Mouse (Mus musculus) myocyte (in vitro differentiated cells): ENCODE measurements around the gene Sult1a1. TPM values are rescaled to one million over a fixed set of nuclear protein-coding genes. Genes with fewer than 3 reads are reported as not detected.
"Not testable (repeated sequence)": the region's sequence is repeated elsewhere in the genome, so short reads cannot be mapped to it uniquely, and the experiment has no call there.

Experiments
- H3K27me3 ChIP-seq: one replicate; pipeline ENCODE4 v1.6.1; 2011; ENCODE audit not compliant: control insufficient read depth, insufficient read depth, insufficient read length
- H3K36me3 ChIP-seq: one replicate; pipeline ENCODE4 v1.6.1; 2011; ENCODE audit not compliant: control insufficient read depth, insufficient read depth
- H3K4me2 ChIP-seq: one replicate; pipeline ENCODE4 v1.6.1; 2011; ENCODE audit warnings: low read depth, control low read depth
- H3K4me3 ChIP-seq: one replicate; pipeline ENCODE4 v1.5.1; 2011; ENCODE audit warnings: mild to moderate bottlenecking, control low read depth, moderate library complexity
- H3K79me2 ChIP-seq: one replicate; pipeline ENCODE4 v1.6.1; 2011; ENCODE audit not compliant: control insufficient read depth, insufficient read depth
- H3ac ChIP-seq: one replicate; pipeline ENCODE4 v1.6.1; 2011; ENCODE audit not compliant: control insufficient read depth, insufficient read length
- CEBPB ChIP-seq: IDR thresholded peaks from 2 replicates; pipeline ENCODE4 v1.6.1; 2011; ENCODE audit warnings: mild to moderate bottlenecking, moderate library complexity; ENCODE audit not compliant: poor library complexity, insufficient read depth, severe bottlenecking
- E2F4 ChIP-seq: IDR thresholded peaks from one replicate; pipeline ENCODE4 v1.6.1; 2011; ENCODE audit warnings: mild to moderate bottlenecking, control low read depth, moderate library complexity; ENCODE audit not compliant: insufficient read depth
- MAX ChIP-seq: IDR thresholded peaks from one replicate; pipeline ENCODE4 v1.6.1; 2011; ENCODE audit warnings: low read depth, mild to moderate bottlenecking, control low read depth
- MYOD1 ChIP-seq, 3 experiments: IDR thresholded peaks; one replicate each; pipeline ENCODE4 v1.6.1; 2011; ENCODE audit warnings: control low read depth in 2 of 3, low read depth in 2 of 3, mild to moderate bottlenecking in 2 of 3, moderate library complexity in 1 of 3; ENCODE audit not compliant: insufficient read length in 2 of 3, control insufficient read depth in 1 of 3
- MYOG ChIP-seq, 3 experiments: IDR thresholded peaks; one replicate each; pipeline ENCODE4 v1.6.1; 2011; ENCODE audit warnings: control low read depth in 2 of 3, low read depth in 2 of 3, mild to moderate bottlenecking in 2 of 3; ENCODE audit not compliant: insufficient read length in 2 of 3, control insufficient read depth in 1 of 3, insufficient read depth in 1 of 3
- POLR2A ChIP-seq: IDR thresholded peaks from one replicate; pipeline ENCODE4 v1.6.1; 2011; ENCODE audit warnings: low read depth, mild to moderate bottlenecking, control low read depth, moderate library complexity; ENCODE audit not compliant: insufficient read length
- POLR2AphosphoS2 ChIP-seq: IDR thresholded peaks from one replicate; pipeline ENCODE4 v1.6.1; 2011; ENCODE audit warnings: low read depth, control low read depth; ENCODE audit not compliant: insufficient read length
- REST ChIP-seq: IDR thresholded peaks from one replicate; pipeline ENCODE4 v1.6.1; 2011; ENCODE audit warnings: mild to moderate bottlenecking, control low read depth, moderate library complexity; ENCODE audit not compliant: insufficient read depth, insufficient read length
- SRF ChIP-seq: IDR thresholded peaks from one replicate; pipeline ENCODE4 v1.6.1; 2011; ENCODE audit warnings: low read depth; ENCODE audit not compliant: control insufficient read depth, insufficient read length
- TCF12 ChIP-seq: IDR thresholded peaks from one replicate; pipeline ENCODE4 v1.6.1; 2011; ENCODE audit warnings: mild to moderate bottlenecking, control low read depth; ENCODE audit not compliant: poor library complexity, insufficient read depth, severe bottlenecking
- TCF3 ChIP-seq: IDR thresholded peaks from one replicate; pipeline ENCODE4 v1.6.1; 2011; ENCODE audit warnings: low read depth, control low read depth; ENCODE audit not compliant: insufficient read length
- USF1 ChIP-seq: IDR thresholded peaks from one replicate; pipeline ENCODE4 v1.6.1; 2011; ENCODE audit warnings: low read depth, mild to moderate bottlenecking, control low read depth, moderate library complexity
- polyA plus RNA-seq: library from polyadenylated mRNA; unstranded; fragments of >200 nt; fragmentation: generic; extraction: Trizol; gene quantifications from one replicate; pipeline ENCODE4 v1.2.1, GENCODE M21; 2012; ENCODE audit warnings: missing spikeins

Gene Sult1a1
- polyA plus RNA-seq, 1 experiment, result not detected

GRCm38 (mm10) chr7:126645708-126646107 is 30.5 kb downstream of the Sult1a1 start:
- no peak for TF ChIP-seq POLR2A
- TF ChIP-seq TCF12, result no peak
- TF ChIP-seq USF1, result no peak
- TF ChIP-seq SRF, result no peak
- no peak for TF ChIP-seq POLR2AphosphoS2
- TF ChIP-seq REST, result no peak
- no peak for TF ChIP-seq MYOG (IDR thresholded peaks at IDR 0.05; ENCODE audit: control insufficient read depth in 1 of 3, insufficient read depth in 1 of 3, insufficient read length in 2 of 3, low read depth in 2 of 3)
- TF ChIP-seq CEBPB, result no peak
- no peak for TF ChIP-seq TCF3
- TF ChIP-seq E2F4, result no peak
- no peak for TF ChIP-seq MYOD1 (IDR thresholded peaks at IDR 0.05; ENCODE audit: control insufficient read depth in 1 of 3, insufficient read length in 2 of 3, low read depth in 2 of 3)
- no peak for TF ChIP-seq MAX
- no peaks in the 10 kb centered on the region for H3K36me3 ChIP-seq

DNA sequence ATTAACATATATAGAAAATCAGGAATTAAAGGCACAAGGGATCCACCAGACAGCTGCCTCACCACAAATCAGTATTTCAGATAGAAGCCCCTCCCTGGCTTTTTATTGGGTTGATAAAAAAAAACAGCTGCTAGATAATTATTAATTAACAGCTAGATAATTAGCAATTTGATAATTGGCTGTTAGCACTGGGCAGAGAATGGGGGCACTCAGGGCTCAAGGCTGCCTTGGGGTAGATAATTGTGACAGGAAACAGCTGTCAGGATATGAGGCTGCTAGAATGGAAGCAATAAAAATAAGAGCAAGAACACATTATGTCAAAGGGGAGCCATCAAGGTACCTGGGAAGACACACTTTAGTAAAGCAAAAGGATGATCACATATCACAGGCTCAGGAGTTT is 31.3 kb downstream of the Sult1a1 start:
- H3ac ChIP-seq, result no peak overlapping the region
- H3K36me3 ChIP-seq, result no peaks in the 10 kb centered on the region
- H3K79me2 ChIP-seq, result peaks cover 4% of the 10 kb centered on the region
- no peak for TF ChIP-seq TCF3
- TF ChIP-seq E2F4, result no peak
- TF ChIP-seq USF1, result no peak
- TF ChIP-seq REST, result no peak
- no peaks in the 10 kb centered on the region for H3K27me3 ChIP-seq
- no peak overlapping the region for H3K4me2 ChIP-seq
- H3K4me3 ChIP-seq, result no peak overlapping the region

More at GRCm38 (mm10) chr7:126645708-126646107, 30.5 kb downstream of the Sult1a1 start:
- H3K4me2 ChIP-seq, result no peak overlapping the region
- peaks cover 9% of the 10 kb centered on the region for H3K79me2 ChIP-seq
- no peaks in the 10 kb centered on the region for H3K27me3 ChIP-seq
- no peak overlapping the region for H3ac ChIP-seq
- H3K4me3 ChIP-seq, result no peak overlapping the region

DNA sequence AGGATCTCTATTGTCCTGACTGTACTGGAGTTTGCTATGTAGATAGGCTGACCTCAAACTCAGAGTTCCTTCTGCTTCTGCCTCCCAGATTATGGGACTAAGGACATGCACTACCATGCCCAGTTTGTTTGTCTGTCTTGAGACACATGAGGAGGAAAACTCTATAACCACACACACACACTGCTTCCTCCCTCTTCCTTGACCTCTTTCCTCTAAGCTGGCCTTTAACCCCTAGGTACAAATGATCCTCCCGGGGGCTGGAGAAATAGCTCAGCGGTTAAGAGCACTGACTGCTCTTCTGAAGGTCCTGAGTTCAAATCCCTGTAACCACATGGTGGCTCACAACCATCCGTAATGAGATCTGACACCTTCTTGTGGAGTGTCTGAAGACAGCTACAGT is 31.9 kb downstream of the Sult1a1 start:
- Histone ChIP-seq H3K36me3 (no peaks in the 10 kb centered on the region), H3K4me3 (no peak overlapping the region), H3K79me2 (no peaks in the 10 kb centered on the region), H3K27me3 (no peaks in the 10 kb centered on the region), H3ac (no peak overlapping the region), H3K4me2 (no peak overlapping the region)
- TF ChIP-seq E2F4 (no peak), POLR2AphosphoS2 (no peak), REST (no peak), MAX (no peak), POLR2A (no peak), MYOG (IDR thresholded peaks at IDR 0.05; ENCODE audit: control insufficient read depth in 1 of 3, insufficient read depth in 1 of 3, insufficient read length in 2 of 3, low read depth in 2 of 3) (no peak), MYOD1 (IDR thresholded peaks at IDR 0.05; ENCODE audit: control insufficient read depth in 1 of 3, insufficient read length in 2 of 3, low read depth in 2 of 3) (no peak), CEBPB (no peak), SRF (no peak), USF1 (no peak), TCF3 (no peak), TCF12 (no peak)

GRCm38 (mm10) chr7:126643244-126643617 is 33.0 kb downstream of the Sult1a1 start:
- not testable (repeated sequence) for H3K79me2 ChIP-seq, H3ac ChIP-seq, H3K4me2 ChIP-seq, H3K36me3 ChIP-seq, H3K4me3 ChIP-seq, H3K27me3 ChIP-seq

GRCm38 (mm10) chr7:126642545-126643243 is 33.5 kb downstream of the Sult1a1 start:
- TF ChIP-seq POLR2AphosphoS2 (no peak), REST (no peak)
- H3K79me2 ChIP-seq, result no peaks in the 10 kb centered on the region
- H3K4me3 ChIP-seq, result no peak overlapping the region
- no peaks in the 10 kb centered on the region for H3K27me3 ChIP-seq
- H3K36me3 ChIP-seq, result no peaks in the 10 kb centered on the region
- no peak overlapping the region for H3K4me2 ChIP-seq
- H3ac ChIP-seq, result no peak overlapping the region
